Mouse (Mus musculus) hindbrain, embryonic 15.5 days (tissue): ENCODE data around the gene Nfix. TPM values are rescaled to one million over a fixed set of nuclear protein-coding genes. Genes with fewer than 3 reads are reported as not detected.
A peak's percentile ranks its signal among the peaks of the same experiment; 100 is the strongest.

Experiments
- ATAC-seq: fragments of 200-750 bp; cut with Nextera tagmentation; 2 replicates; pipeline ENCODE4 v1.8.0; 2017; ENCODE audit warnings: low read depth, moderate number of reproducible peaks, moderate TSS enrichment; ENCODE audit not compliant: low FRiP score
- H3K27ac ChIP-seq: fragments of 300-500 bp; sonication (generic); replicated peaks from 2 replicates; pipeline ENCODE4 v1.5.1; 2015; ENCODE audit warnings: mild to moderate bottlenecking, inconsistent platforms
- H3K27me3 ChIP-seq: fragments of 300-500 bp; sonication (generic); 2 replicates; pipeline ENCODE4 v1.6.1; 2015; ENCODE audit warnings: control low read depth, inconsistent platforms
- H3K36me3 ChIP-seq: fragments of 300-500 bp; sonication (generic); 2 replicates; pipeline ENCODE4 v1.6.1; 2015; ENCODE audit warnings: control low read depth, inconsistent platforms
- H3K4me1 ChIP-seq: fragments of 300-500 bp; sonication (generic); replicated peaks from 2 replicates; pipeline ENCODE4 v1.6.1; 2015; ENCODE audit warnings: control low read depth, inconsistent platforms
- H3K4me2 ChIP-seq: fragments of 300-500 bp; sonication (generic); 2 replicates; pipeline ENCODE4 v1.6.1; 2015; ENCODE audit warnings: moderate library complexity, mild to moderate bottlenecking, inconsistent platforms
- H3K4me3 ChIP-seq: fragments of 300-500 bp; sonication (generic); 2 replicates; pipeline ENCODE4 v1.5.1; 2015; ENCODE audit warnings: mild to moderate bottlenecking, inconsistent platforms
- H3K9ac ChIP-seq: fragments of 300-500 bp; sonication (generic); 2 replicates; pipeline ENCODE4 v1.6.1; 2015; ENCODE audit warnings: inconsistent platforms
- H3K9me3 ChIP-seq: fragments of 300-500 bp; sonication (generic); 2 replicates; pipeline ENCODE4 v1.6.1; 2016; ENCODE audit warnings: control low read depth, inconsistent platforms
- WGBS: fragments of 180-500 bp; shearing (Covaris S2); methylation state at CpG from one replicate; pipeline ENCODE4 v1.1.7; 2015; 5-methylcytosine and 5-hydroxymethylcytosine counted together
- polyA plus RNA-seq: library from polyadenylated mRNA; unstranded; fragments of >200 nt; fragmentation: Nextera tagmentation; extraction: Ambion mirVana; gene quantifications from 2 replicates; pipeline ENCODE4 v1.2.1, GENCODE M21; 2015

The Nfix gene
- polyA plus RNA-seq, 1 experiment from 2014 or later: 87.6 TPM

DNA sequence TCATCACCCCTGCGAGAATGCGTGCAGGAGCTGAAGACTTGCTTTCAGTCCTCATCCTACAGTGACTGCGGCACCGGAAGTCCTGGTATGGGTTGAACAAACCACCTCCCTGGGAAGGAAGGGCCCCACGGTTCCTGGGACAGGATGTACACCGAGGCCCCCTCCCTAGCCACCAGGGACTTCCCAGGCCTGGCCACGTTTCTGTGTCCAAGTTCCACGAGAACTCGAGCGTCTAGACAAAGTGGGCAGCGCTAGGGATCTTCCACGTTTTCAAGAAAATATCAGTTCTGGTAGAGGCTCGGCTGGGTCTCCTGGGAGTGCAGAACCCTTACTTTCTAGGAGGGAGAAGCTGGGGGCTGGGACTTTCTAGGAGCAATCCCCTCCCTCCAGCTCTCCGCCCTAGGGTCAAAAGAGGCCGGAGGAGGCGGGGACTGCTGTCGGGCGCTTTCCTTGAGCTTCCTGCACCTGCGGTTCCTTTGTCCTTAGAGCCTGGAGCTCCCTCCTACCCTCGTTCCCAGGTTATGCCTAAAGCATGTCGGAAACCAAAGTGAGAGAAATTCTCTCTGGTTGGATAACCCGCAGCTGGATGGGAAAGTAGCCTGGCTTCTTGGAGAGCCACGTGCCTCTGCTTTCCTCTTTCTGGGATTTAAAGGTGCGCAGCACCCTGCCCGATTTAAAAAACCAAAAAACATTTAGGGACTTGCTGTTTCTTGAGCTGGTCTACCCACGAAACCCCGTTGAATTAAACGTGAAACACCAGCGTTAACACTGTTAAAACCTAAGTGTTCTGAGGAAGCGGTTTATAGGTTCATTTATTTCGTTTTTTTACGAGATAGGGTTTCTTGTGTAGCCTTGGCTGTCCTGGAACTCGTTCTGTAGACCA lies 140.0 kb downstream of the Nfix start:
- Histone ChIP-seq H3K27ac (peak overlapping the region; percentile 89), H3K9me3 (no peaks in the 10 kb centered on the region), H3K4me2 (peak overlapping the region; percentile 56), H3K9ac (0 out of 2 replicates have a peak overlapping the region, but pooled peaks have one; percentile 0), H3K4me3 (peak overlapping the region; percentile 59), H3K27me3 (no peaks in the 10 kb centered on the region), H3K4me1 (peaks cover 58% of the 10 kb centered on the region), H3K36me3 (no peaks in the 10 kb centered on the region)
- 3% methylated on average over 33 of the region's 33 CpGs for WGBS
- no peak for ATAC-seq

DNA sequence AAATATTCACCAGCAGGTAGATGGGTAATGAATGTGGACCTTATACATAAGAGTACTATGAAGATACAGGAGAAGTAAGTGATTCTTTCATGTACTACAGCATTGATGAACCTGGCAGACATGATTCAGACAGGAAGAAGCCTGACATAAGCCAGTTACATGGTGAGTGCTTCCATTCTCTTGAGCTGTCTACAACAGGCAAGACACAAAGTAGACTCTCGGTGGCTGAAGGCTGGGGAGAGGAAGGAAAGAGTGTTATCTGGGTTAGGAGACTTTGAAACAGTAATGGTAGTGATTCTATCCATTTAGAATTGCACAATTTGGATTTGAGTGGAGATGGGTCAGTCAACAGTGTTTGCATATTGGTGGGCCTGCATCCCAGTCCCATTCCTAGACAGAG lies 141.2 kb downstream of the Nfix start:
- no peak overlapping the region for H3K27ac ChIP-seq
- no peak overlapping the region for H3K4me3 ChIP-seq
- no peak for ATAC-seq
- WGBS: 70% methylated on average over 1 of the region's 1 CpGs
- no peak overlapping the region for H3K4me2 ChIP-seq
- no peaks in the 10 kb centered on the region for H3K27me3 ChIP-seq
- no peaks in the 10 kb centered on the region for H3K36me3 ChIP-seq
- peaks cover 58% of the 10 kb centered on the region for H3K4me1 ChIP-seq
- no peak overlapping the region for H3K9ac ChIP-seq
- H3K9me3 ChIP-seq: no peaks in the 10 kb centered on the region

DNA sequence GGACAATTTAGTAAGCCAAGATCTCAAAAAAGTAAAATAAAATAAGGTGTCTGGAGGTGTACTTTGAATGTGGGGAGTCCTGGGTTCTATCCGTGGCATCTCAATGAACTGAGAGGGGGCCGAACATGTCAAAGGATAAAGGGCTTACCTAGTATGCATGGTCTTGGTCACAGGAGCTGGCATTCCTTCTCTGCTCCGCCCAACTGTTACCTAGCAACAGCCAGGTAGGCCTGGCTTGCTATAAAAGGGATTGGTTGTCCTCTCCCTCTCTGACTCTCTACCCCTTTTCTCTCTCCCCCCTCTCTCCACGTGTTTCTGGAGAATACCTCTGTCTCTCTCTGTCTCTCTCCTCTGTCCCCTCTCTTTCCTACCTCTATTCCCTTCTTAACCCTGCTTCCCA lies 142.5 kb downstream of the Nfix start:
- Histone ChIP-seq H3K27ac (no peak overlapping the region), H3K27me3 (no peaks in the 10 kb centered on the region), H3K4me2 (no peak overlapping the region), H3K36me3 (no peaks in the 10 kb centered on the region), H3K4me3 (no peak overlapping the region), H3K9ac (no peak overlapping the region), H3K9me3 (no peaks in the 10 kb centered on the region), H3K4me1 (peaks cover 49% of the 10 kb centered on the region)
- 53% methylated on average over 4 of the region's 4 CpGs for WGBS
- no peak for ATAC-seq

DNA sequence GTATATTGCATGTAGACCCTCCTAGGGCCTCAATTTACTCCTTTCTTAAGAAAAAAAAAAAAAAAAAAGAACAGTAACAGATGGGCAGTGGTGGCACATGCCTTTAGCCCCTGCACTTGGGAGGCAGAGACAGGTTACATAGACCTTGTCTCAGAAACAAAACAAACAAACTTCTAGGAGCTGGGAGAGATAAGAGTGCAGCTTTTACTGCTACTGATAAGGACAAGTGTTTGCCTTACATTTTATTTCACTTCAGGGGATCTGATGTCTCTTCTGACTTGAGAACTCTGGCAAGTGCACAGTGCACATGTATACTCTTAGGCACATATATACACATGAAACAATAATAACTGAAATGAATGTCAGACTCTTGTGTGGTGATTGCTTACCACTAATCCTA lies 142.9 kb downstream of the Nfix start:
- Histone ChIP-seq H3K9ac (no peak overlapping the region), H3K4me3 (no peak overlapping the region), H3K27me3 (no peaks in the 10 kb centered on the region), H3K4me1 (peaks cover 47% of the 10 kb centered on the region), H3K36me3 (no peaks in the 10 kb centered on the region), H3K4me2 (peak overlapping the region; percentile 51), H3K9me3 (no peaks in the 10 kb centered on the region), H3K27ac (0 out of 2 replicates have a peak overlapping the region, but pooled peaks have one; percentile 61)
- no peak for ATAC-seq

DNA sequence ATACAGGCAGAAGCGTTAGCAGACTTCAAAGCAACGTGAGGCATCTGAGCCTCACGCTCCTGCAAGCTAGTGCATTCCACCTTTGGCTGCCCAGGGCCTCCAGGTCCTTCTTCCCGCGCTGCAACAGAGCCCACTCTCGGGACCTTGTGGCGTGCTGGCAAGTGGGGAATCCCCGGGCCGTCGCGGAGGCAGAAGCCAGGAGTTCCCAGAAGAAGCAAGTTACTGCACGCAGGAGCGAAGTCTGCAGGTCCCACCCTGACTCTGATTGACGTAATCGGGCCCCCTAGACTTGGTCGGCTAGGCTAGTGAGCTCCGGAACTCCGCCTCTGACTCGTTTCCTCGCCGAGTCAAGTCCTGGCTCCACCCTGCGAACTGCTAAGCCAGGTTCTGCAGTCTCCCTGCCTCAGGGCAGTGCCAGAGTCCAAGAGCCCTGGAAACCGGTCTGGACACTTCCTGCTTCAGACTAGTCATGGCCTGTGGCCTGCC lies 143.5 kb downstream of the Nfix start:
- Histone ChIP-seq H3K4me2 (peak overlapping the region; percentile 51), H3K4me1 (peaks cover 42% of the 10 kb centered on the region), H3K9ac (peak overlapping the region; percentile 12; the same call in 1 of the 2 replicates), H3K9me3 (no peaks in the 10 kb centered on the region), H3K27me3 (no peaks in the 10 kb centered on the region), H3K4me3 (peak overlapping the region; percentile 30), H3K36me3 (no peaks in the 10 kb centered on the region), H3K27ac (peak overlapping the region; percentile 61)
- 0 out of 2 replicates have a peak, but pooled peaks have one; percentile 13 for ATAC-seq
- WGBS: 3% methylated on average over 23 of the region's 23 CpGs

DNA sequence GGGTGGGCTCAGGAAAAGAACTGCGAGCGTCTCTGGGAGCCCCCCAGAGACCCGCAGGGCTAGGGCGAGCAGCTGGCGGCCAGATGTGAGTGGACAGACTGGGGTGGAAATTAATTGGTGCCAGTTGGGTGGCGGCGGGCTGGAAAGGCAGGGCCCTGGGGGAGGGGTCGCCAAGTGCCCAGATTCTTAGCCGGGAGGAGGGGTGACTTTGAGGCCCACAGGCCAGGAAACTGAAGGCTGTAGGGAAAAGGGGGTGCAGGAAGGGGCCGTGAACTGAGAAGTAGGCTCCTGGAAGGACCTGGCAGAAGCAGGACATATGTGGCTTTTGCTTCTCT lies 144.0 kb downstream of the Nfix start:
- Histone ChIP-seq H3K27ac (peak overlapping the region; percentile 61), H3K9me3 (no peaks in the 10 kb centered on the region), H3K27me3 (no peaks in the 10 kb centered on the region), H3K4me2 (peak overlapping the region; percentile 51), H3K36me3 (no peaks in the 10 kb centered on the region), H3K9ac (peak overlapping the region; percentile 28; the same call in 1 of the 2 replicates), H3K4me1 (peaks cover 36% of the 10 kb centered on the region), H3K4me3 (peak overlapping the region; percentile 30)
- no peak for ATAC-seq
- WGBS: under 1% methylated on average over 10 of the region's 10 CpGs

DNA sequence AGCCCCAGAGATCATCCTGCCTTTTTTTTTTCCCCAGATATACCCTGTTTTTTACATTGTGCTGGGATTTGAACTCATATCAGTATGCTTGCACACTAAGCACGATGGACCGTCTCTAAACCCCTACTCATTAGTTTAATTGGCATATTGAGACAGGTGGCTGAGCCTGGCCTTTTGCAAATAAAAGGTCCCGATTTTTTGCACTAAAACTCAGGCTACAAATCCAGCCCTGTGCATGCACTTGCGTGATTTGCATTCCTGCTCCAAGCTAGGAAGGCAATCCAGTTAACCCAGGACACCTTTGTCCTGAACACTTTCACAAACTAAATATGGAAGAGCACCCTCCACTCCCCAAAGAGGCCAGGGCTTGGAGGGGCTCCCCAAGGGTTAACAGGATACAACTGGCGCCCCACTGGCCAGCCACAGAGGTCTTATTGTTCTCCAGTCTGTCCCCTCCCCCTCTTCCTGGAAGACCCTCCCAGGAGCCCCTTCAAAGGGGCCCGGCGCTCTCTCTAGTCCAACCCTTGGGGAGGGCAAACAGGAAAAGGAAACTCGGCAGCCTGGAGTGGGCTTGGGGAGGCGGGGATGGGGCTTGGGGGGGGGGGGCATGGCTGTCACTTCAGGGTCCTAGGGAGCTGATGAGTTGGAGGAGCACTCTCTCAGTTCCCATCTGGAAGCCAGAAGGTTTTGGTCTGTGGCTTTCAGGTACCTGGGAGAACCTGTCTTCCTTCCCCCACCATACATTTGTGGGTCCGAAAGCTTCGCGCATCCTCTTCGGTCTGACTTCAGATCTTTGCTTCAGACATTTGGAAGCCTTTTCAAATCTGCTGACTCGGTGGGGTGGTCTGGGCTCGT lies 144.6 kb downstream of the Nfix start:
- H3K9ac ChIP-seq: 0 out of 2 replicates have a peak overlapping the region, but pooled peaks have one; percentile 28

DNA sequence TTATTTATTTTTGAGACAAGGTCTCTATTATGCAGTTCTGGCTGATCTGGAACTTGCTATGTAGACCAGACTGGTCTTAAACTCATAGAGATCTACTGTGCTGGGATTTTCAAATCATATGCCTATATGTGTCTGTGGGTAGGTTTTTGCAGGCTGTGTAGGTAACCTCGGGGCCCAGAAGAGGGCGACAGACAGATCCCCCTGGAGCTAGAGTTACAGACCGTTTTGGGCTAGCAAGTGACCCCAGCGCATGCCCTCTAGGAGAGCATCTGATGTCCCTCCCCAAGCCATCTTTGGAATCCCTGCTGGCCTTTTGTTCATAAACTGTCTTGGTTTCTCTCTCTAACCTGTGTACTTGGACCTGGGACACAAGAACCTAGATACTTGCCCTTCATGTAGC lies 145.5 kb downstream of the Nfix start:
- no peaks in the 10 kb centered on the region for H3K9me3 ChIP-seq
- no peak overlapping the region for H3K4me2 ChIP-seq
- 36% methylated on average over 4 of the region's 4 CpGs for WGBS
- no peak for ATAC-seq
- no peaks in the 10 kb centered on the region for H3K27me3 ChIP-seq
- peak overlapping the region; percentile 61 for H3K27ac ChIP-seq
- H3K4me3 ChIP-seq: no peak overlapping the region
- H3K36me3 ChIP-seq: no peaks in the 10 kb centered on the region
- no peak overlapping the region for H3K9ac ChIP-seq
- peaks cover 25% of the 10 kb centered on the region for H3K4me1 ChIP-seq

More for the DNA sequence above, 144.6 kb downstream of the Nfix start:
- peak overlapping the region; percentile 51 for H3K4me2 ChIP-seq
- peak overlapping the region; percentile 30 for H3K4me3 ChIP-seq
- WGBS: 5% methylated on average over 13 of the region's 15 CpGs
- peak overlapping the region; percentile 61 for H3K27ac ChIP-seq
- H3K27me3 ChIP-seq: no peaks in the 10 kb centered on the region
- ATAC-seq: peak; percentile 75
- no peaks in the 10 kb centered on the region for H3K9me3 ChIP-seq
- no peaks in the 10 kb centered on the region for H3K36me3 ChIP-seq
- H3K4me1 ChIP-seq: peaks cover 30% of the 10 kb centered on the region

DNA sequence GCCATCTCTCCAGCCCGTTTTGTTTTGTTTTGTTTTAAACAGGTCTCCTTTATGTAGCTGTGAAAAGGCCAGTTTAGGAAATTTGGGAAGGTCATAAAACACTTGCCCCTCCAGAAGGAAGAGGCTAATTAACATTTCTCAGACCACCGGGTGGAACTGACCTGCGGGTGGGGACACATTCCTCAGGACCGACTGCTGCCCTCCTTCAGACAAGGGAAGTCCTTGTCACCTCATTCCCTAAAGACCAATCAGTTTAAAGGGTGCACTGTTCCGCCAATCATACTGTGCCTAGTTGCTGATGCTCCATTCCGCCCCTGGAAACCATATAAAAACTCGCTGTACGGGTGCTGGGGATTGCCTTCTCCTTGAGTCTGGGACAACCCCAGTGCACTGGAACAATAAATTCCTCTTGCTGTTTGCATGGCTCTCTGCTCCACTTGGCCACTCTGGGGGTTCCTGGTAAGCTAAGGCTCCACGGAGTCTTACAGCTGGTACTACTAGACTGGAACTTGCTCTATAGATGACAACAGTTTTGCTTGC lies 147.0 kb downstream of the Nfix start:
- Histone ChIP-seq H3K9ac (no peak overlapping the region), H3K27ac (no peak overlapping the region), H3K4me3 (no peak overlapping the region), H3K4me1 (peaks cover 20% of the 10 kb centered on the region), H3K9me3 (no peaks in the 10 kb centered on the region), H3K36me3 (no peaks in the 10 kb centered on the region), H3K27me3 (no peaks in the 10 kb centered on the region), H3K4me2 (no peak overlapping the region)
- no peak for ATAC-seq
- 67% methylated on average over 9 of the region's 9 CpGs for WGBS

DNA sequence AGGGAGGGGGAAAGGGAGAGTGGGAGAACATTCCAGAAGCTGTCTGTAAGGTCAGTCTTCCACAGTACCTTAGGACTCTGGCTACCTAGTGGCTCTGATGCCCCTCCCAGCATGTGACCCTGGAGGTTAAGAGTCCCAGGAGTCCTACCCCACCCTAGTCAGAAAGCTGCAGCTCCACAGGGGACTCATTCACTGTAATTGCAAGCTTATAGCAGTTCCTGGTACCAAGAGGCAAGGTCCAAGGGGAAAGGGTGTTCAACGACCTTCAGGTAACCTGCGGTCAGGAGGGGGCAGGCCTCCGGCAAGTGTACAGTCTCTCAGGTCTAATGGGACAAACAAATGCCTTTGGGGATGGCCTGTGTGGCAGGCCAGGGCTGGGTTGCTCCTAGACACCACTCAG lies 149.9 kb downstream of the Nfix start:
- no peaks in the 10 kb centered on the region for H3K36me3 ChIP-seq
- no peak overlapping the region for H3K9ac ChIP-seq
- no peak overlapping the region for H3K4me2 ChIP-seq
- H3K4me3 ChIP-seq: no peak overlapping the region
- H3K4me1 ChIP-seq: peaks cover 11% of the 10 kb centered on the region
- no peaks in the 10 kb centered on the region for H3K27me3 ChIP-seq
- peak overlapping the region; percentile 48; the same call in 1 of the 2 replicates for H3K27ac ChIP-seq
- no peaks in the 10 kb centered on the region for H3K9me3 ChIP-seq
- 0 out of 2 replicates have a peak, but pooled peaks have one; percentile 23 for ATAC-seq
- WGBS: 27% methylated on average over 3 of the region's 3 CpGs
